Mouse (Mus musculus) heart, adult 2 months (tissue): ENCODE results near the gene Tcte2. TPM values are rescaled to one million over a fixed set of nuclear protein-coding genes. Genes with fewer than 3 reads are reported as not detected.

Experiments
- DNase-seq, 2 experiments: peaks; one replicate each; pipeline ENCODE4 v3.0.0; 2021
- H3K27ac ChIP-seq: fragments of 200-600 bp; 2 replicates; pipeline ENCODE4 v1.8.1; 2022
- H3K27me3 ChIP-seq: fragments of 200-500 bp; 2 replicates; pipeline ENCODE4 v1.6.1; 2012; ENCODE audit warnings: mild to moderate bottlenecking, low read length, inconsistent platforms, mixed read lengths; ENCODE audit not compliant: control insufficient read depth, insufficient read depth
- H3K36me3 ChIP-seq: fragments of 200-500 bp; 2 replicates; pipeline ENCODE4 v1.6.1; 2012; ENCODE audit warnings: low read length, inconsistent platforms; ENCODE audit not compliant: control insufficient read depth, insufficient read depth
- H3K4me1 ChIP-seq: fragments of 200-500 bp; 2 replicates; pipeline ENCODE4 v1.6.1; 2011; ENCODE audit warnings: low read length; ENCODE audit not compliant: control insufficient read depth, insufficient read depth
- H3K4me3 ChIP-seq: fragments of 200-600 bp; 2 replicates; pipeline ENCODE4 v1.8.1; 2022
- H3K79me2 ChIP-seq: fragments of 200-500 bp; replicated peaks from 2 replicates; pipeline ENCODE4 v1.6.1; 2012; ENCODE audit warnings: mild to moderate bottlenecking, inconsistent platforms, low read length, moderate library complexity, mixed read lengths; ENCODE audit not compliant: control insufficient read depth, insufficient read depth
- H3K9ac ChIP-seq: fragments of 200-500 bp; 2 replicates; pipeline ENCODE4 v1.6.1; 2012; ENCODE audit warnings: low read depth, mild to moderate bottlenecking, control low read depth, inconsistent platforms, low read length, mixed read lengths
- CTCF ChIP-seq: fragments of 200-600 bp; IDR thresholded peaks from 2 replicates; pipeline ENCODE4 v1.8.1; 2022; ENCODE audit warnings: antibody characterized with exemption, mild to moderate bottlenecking, moderate library complexity
- EP300 ChIP-seq: fragments of 200-500 bp; IDR thresholded peaks from 2 replicates; pipeline ENCODE4 v1.6.1; 2011; ENCODE audit warnings: low read depth, low read length, control low read depth; ENCODE audit not compliant: insufficient read depth
- POLR2A ChIP-seq: fragments of 200-500 bp; IDR thresholded peaks from 2 replicates; pipeline ENCODE4 v1.6.1; 2011; ENCODE audit warnings: mild to moderate bottlenecking, low read depth, low read length, control low read depth; ENCODE audit not compliant: insufficient read depth
- WGBS: fragments of 180-500 bp; shearing (Covaris S2); methylation state at CpG from one replicate; pipeline ENCODE4 v1.1.7; 2018; 5-methylcytosine and 5-hydroxymethylcytosine counted together
- intact Hi-C: fragments of 180-260 bp; cut with DNase I; formaldehyde crosslinking; loops from one replicate; pipeline ENCODE4 v1.15.1; 2025
- polyA plus RNA-seq: library from polyadenylated mRNA; depleted of rRNA; stranded (reverse); fragments of >200 nt; gene quantifications from 2 replicates; pipeline ENCODE4 v1.2.3, GENCODE M21; 2012
- total RNA-seq, 2 experiments: library from RNA; stranded (reverse); gene quantifications; 2 replicates each; pipeline ENCODE4 v1.2.3; 2021

Gene Tcte2
- total and polyA plus RNA-seq, 3 experiments = 2.5 to 6.3 (median 3.8) TPM

GRCm38 (mm10) chr17:13754940-13755339 lies 6.7 kb downstream of the Tcte2 start:
- H3K36me3 ChIP-seq = peaks cover 2% of the 10 kb centered on the region; the same call in 1 of the 2 replicates
- no peaks in the 10 kb centered on the region for H3K27me3 ChIP-seq
- DNase-seq = no peak
- H3K9ac ChIP-seq = no peak overlapping the region
- intact Hi-C loops = no loop called here
- peaks cover 2% of the 10 kb centered on the region; the same call in 1 of the 2 replicates for H3K4me1 ChIP-seq
- 68% methylated on average over 6 of the region's 6 CpGs for WGBS
- TF ChIP-seq POLR2A = no peak
- TF ChIP-seq CTCF = no peak
- TF ChIP-seq EP300 = no peak
- H3K4me3 ChIP-seq = no peak overlapping the region
- no peaks in the 10 kb centered on the region for H3K79me2 ChIP-seq
- H3K27ac ChIP-seq = no peak overlapping the region

GRCm38 (mm10) chr17:13753918-13754317 lies 7.7 kb downstream of the Tcte2 start:
- 93% methylated on average over 4 of the region's 4 CpGs for WGBS
- TF ChIP-seq CTCF (no peak), EP300 (no peak), POLR2A (no peak)
- no peak for DNase-seq
- Histone ChIP-seq H3K36me3 (peaks cover 1% of the 10 kb centered on the region; the same call in 1 of the 2 replicates), H3K79me2 (no peaks in the 10 kb centered on the region), H3K27ac (no peak overlapping the region), H3K4me1 (no peaks in the 10 kb centered on the region), H3K4me3 (no peak overlapping the region), H3K9ac (no peak overlapping the region), H3K27me3 (no peaks in the 10 kb centered on the region)
- intact Hi-C loops = no loop called here

- TF ChIP-seq POLR2A = no peak
- no peak for TF ChIP-seq CTCF
- TF ChIP-seq EP300 = no peak
- Histone ChIP-seq H3K36me3 (no peaks in the 10 kb centered on the region), H3K4me1 (no peaks in the 10 kb centered on the region; the same call in 1 of the 2 replicates), H3K27ac (no peak overlapping the region), H3K4me3 (no peak overlapping the region), H3K79me2 (no peaks in the 10 kb centered on the region), H3K9ac (no peak overlapping the region), H3K27me3 (no peaks in the 10 kb centered on the region)
- intact Hi-C loops = loop anchor here (5.0 kb wide), 1 partner anchor 47 kb away; no protein-coding TSS in a partner anchor
- no peak for DNase-seq
- 98% methylated on average over 4 of the region's 4 CpGs for WGBS
These were observed 12.6 kb downstream of the Tcte2 start for GRCm38 (mm10) chr17:13749027-13749426.

GRCm38 (mm10) chr17:13747681-13748080 lies 13.9 kb downstream of the Tcte2 start:
- H3K36me3 ChIP-seq = no peaks in the 10 kb centered on the region
- TF ChIP-seq EP300 (no peak), CTCF (no peak), POLR2A (no peak)
- H3K4me1 ChIP-seq = peaks cover 3% of the 10 kb centered on the region; the same call in 1 of the 2 replicates
- no peak for DNase-seq
- H3K4me3 ChIP-seq = no peak overlapping the region
- no peak overlapping the region for H3K9ac ChIP-seq
- intact Hi-C loops = loop anchor here (5.0 kb wide), 1 partner anchor 45 kb away; no protein-coding TSS in a partner anchor
- no peaks in the 10 kb centered on the region for H3K79me2 ChIP-seq
- H3K27ac ChIP-seq = no peak overlapping the region
- 88% methylated on average over 9 of the region's 9 CpGs for WGBS
- no peaks in the 10 kb centered on the region for H3K27me3 ChIP-seq

- no peak for DNase-seq
- no peaks in the 10 kb centered on the region for H3K36me3 ChIP-seq
- intact Hi-C loops = loop anchor here (5.0 kb wide), 1 partner anchor 44 kb away; no protein-coding TSS in a partner anchor
- peaks cover 5% of the 10 kb centered on the region; the same call in 1 of the 2 replicates for H3K4me1 ChIP-seq
- no peak overlapping the region for H3K9ac ChIP-seq
- no peak for TF ChIP-seq POLR2A
- no peak for TF ChIP-seq EP300
- 0 out of 2 replicates have a peak, but pooled peaks have one; percentile 7 for TF ChIP-seq CTCF
- no peak overlapping the region for H3K4me3 ChIP-seq
- no peaks in the 10 kb centered on the region for H3K27me3 ChIP-seq
- WGBS = 44% methylated on average over 6 of the region's 6 CpGs
- H3K27ac ChIP-seq = no peak overlapping the region
- no peaks in the 10 kb centered on the region for H3K79me2 ChIP-seq
These were observed 15.3 kb downstream of the Tcte2 start for GRCm38 (mm10) chr17:13746330-13746729.

- Histone ChIP-seq H3K27ac (no peak overlapping the region), H3K27me3 (no peaks in the 10 kb centered on the region), H3K9ac (no peak overlapping the region), H3K36me3 (no peaks in the 10 kb centered on the region), H3K4me3 (no peak overlapping the region), H3K4me1 (peaks cover 9% of the 10 kb centered on the region), H3K79me2 (no peaks in the 10 kb centered on the region)
- intact Hi-C loops = loop anchor here (5.0 kb wide), 1 partner anchor 43 kb away; no protein-coding TSS in a partner anchor
- no peak for DNase-seq
- TF ChIP-seq CTCF (no peak), EP300 (no peak), POLR2A (no peak)
- WGBS = 42% methylated on average over 2 of the region's 2 CpGs
These were observed 16.3 kb downstream of the Tcte2 start for GRCm38 (mm10) chr17:13745373-13745772.
